ENCODE assay signal across 27 mouse cellular contexts in the genomic region with DNA sequence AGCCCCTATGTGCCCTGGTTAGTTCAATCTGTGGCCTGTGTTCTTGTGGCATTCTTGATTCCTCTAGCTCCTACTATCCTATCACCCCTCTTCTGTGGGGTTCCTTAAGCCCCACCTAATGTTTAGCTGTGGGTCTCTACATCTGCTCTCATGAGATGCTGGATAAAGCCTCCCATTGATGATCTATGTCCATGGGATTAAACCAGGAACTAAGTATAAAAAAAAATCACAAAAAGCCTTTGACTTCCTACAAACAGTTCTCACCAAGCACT. TPM values are rescaled to one million over a fixed set of nuclear protein-coding genes. Genes with fewer than 3 reads are reported as not detected.
DNase-seq lines count a peak whose midpoint lies in the region; ATAC-seq lines count a peak whose summit lies in the region.
"Had no signal": no experiment of that assay in that cellular context is flagged by ENCODE, and none has a peak within 500 bp of the region (broad histone marks: within the 10 kb centered on the region; RNA-seq: fewer than 3 reads in every experiment).

No protein-coding gene starts in this region.

- H3K27me3 ChIP-seq in erythroblast, embryonic 14.5 days (ENCODE audit: control insufficient read depth): no peaks in the 10 kb centered on the region
- no peaks in the 10 kb centered on the region for H3K27me3 ChIP-seq in liver, embryonic 13.5 days
- no peaks in the 10 kb centered on the region for H3K27me3 ChIP-seq in liver, embryonic 16.5 days (ENCODE audit: control insufficient read depth, insufficient read depth, low read depth, low read length)
- H3K27me3 ChIP-seq in neural tube, embryonic 15.5 days (replicated peaks): no peaks in the 10 kb centered on the region
- no peaks in the 10 kb centered on the region for H3K27me3 ChIP-seq in midbrain, embryonic 11.5 days (ENCODE audit: control insufficient read depth, insufficient read depth, low read length)
- H3K27me3 ChIP-seq: embryonic facial prominence, embryonic 13.5 days; forebrain, embryonic 12.5 days; forebrain, embryonic 15.5 days; heart, embryonic 12.5 days; heart, embryonic 15.5 days; hindbrain, embryonic 13.5 days had no signal

- H3K9ac ChIP-seq in liver, embryonic 13.5 days: peak overlapping the region; percentile 40; the same call in 1 of the 2 replicates
- H3K9ac ChIP-seq in liver, embryonic 16.5 days (ENCODE audit: low read depth, low read length): peak overlapping the region; percentile 1; the same call in 1 of the 2 replicates
- H3K9ac ChIP-seq in neural tube, embryonic 15.5 days (replicated peaks): no peak overlapping the region
- no peak overlapping the region for H3K9ac ChIP-seq in midbrain, embryonic 11.5 days (ENCODE audit: low read length)
- H3K9ac ChIP-seq: embryonic facial prominence, embryonic 13.5 days; forebrain, embryonic 12.5 days; forebrain, embryonic 15.5 days; heart, embryonic 12.5 days; heart, embryonic 15.5 days; hindbrain, embryonic 13.5 days had no signal

- H3K4me2 ChIP-seq in liver, embryonic 13.5 days: peak overlapping the region; percentile 58
- H3K4me2 ChIP-seq in liver, embryonic 16.5 days (ENCODE audit: low read depth, low read length): peak overlapping the region; percentile 55
- no peak overlapping the region for H3K4me2 ChIP-seq in neural tube, embryonic 15.5 days
- H3K4me2 ChIP-seq in midbrain, embryonic 11.5 days: no peak overlapping the region
- H3K4me2 ChIP-seq: embryonic facial prominence, embryonic 13.5 days; forebrain, embryonic 12.5 days; forebrain, embryonic 15.5 days; heart, embryonic 12.5 days; heart, embryonic 15.5 days; hindbrain, embryonic 13.5 days had no signal

- peaks cover 59% of the 10 kb centered on the region for H3K36me3 ChIP-seq in erythroblast, embryonic 14.5 days (ENCODE audit: control insufficient read depth)
- peaks cover 27% of the 10 kb centered on the region for H3K36me3 ChIP-seq in liver, embryonic 13.5 days
- H3K36me3 ChIP-seq in liver, embryonic 16.5 days (ENCODE audit: control insufficient read depth, insufficient read depth): peaks cover 3% of the 10 kb centered on the region; the same call in 1 of the 2 replicates
- H3K36me3 ChIP-seq in neural tube, embryonic 15.5 days: peaks cover 17% of the 10 kb centered on the region; the same call in 1 of the 2 replicates
- H3K36me3 ChIP-seq in midbrain, embryonic 11.5 days (ENCODE audit: control insufficient read depth, insufficient read depth, low read length): no peaks in the 10 kb centered on the region

- no peak; the same call in 1 of the 2 replicates for ATAC-seq in erythroblast, adult 5-6 weeks (replicated peaks; ENCODE audit: low FRiP score, poor library complexity, severe bottlenecking)
- ATAC-seq in liver, embryonic 13.5 days (ENCODE audit: low read depth): peak; percentile 54
- peak; percentile 22 for ATAC-seq in liver, embryonic 16.5 days (ENCODE audit: low read depth)
- ATAC-seq in neural tube, embryonic 15.5 days (ENCODE audit: low FRiP score): no peak
- ATAC-seq in midbrain, embryonic 11.5 days (ENCODE audit: low FRiP score): no peak
- ATAC-seq: activated CD4-positive, CD25-positive, alpha-beta regulatory T cell, adult 4 months; forebrain, embryonic 15.5 days; hindbrain, embryonic 16.5 days had no signal

- no peak for DNase-seq in liver, embryonic 13.5 days
- DNase-seq in midbrain, embryonic 11.5 days (ENCODE audit: low spot score, missing footprints): no peak
- DNase-seq: adrenal gland, adult 8-10 months; adrenal gland, postnatal 25 days; cerebellum, adult 11-12 months; cerebellum, adult 8-10 months; cerebellum, postnatal 10 days; cerebellum, postnatal 36 days; embryo, embryonic 11 days; gastrocnemius, postnatal 25 days; heart, adult 18-20 months; heart, postnatal 10 days; heart, postnatal 36 days had no signal

- peaks cover 56% of the 10 kb centered on the region for H3K4me1 ChIP-seq in erythroblast, embryonic 14.5 days (ENCODE audit: control insufficient read depth)
- H3K4me1 ChIP-seq in liver, embryonic 13.5 days (replicated peaks): peaks cover 47% of the 10 kb centered on the region
- H3K4me1 ChIP-seq in liver, embryonic 16.5 days (ENCODE audit: control insufficient read depth, low read depth, low read length): peaks cover 17% of the 10 kb centered on the region
- H3K4me1 ChIP-seq in neural tube, embryonic 15.5 days: no peaks in the 10 kb centered on the region
- H3K4me1 ChIP-seq in midbrain, embryonic 11.5 days (ENCODE audit: control insufficient read depth, insufficient read depth, low read length): no peaks in the 10 kb centered on the region
- H3K4me1 ChIP-seq: embryonic facial prominence, embryonic 10.5 days; embryonic facial prominence, embryonic 13.5 days; forebrain, embryonic 12.5 days; forebrain, embryonic 15.5 days; heart, embryonic 12.5 days; heart, embryonic 15.5 days; hindbrain, embryonic 10.5 days; hindbrain, embryonic 13.5 days had no signal

- peak overlapping the region; percentile 83 for H3K27ac ChIP-seq in liver, embryonic 13.5 days
- H3K27ac ChIP-seq in liver, embryonic 16.5 days (ENCODE audit: low read length): peak overlapping the region; percentile 78
- H3K27ac ChIP-seq in neural tube, embryonic 15.5 days (replicated peaks): no peak overlapping the region
- H3K27ac ChIP-seq in midbrain, embryonic 11.5 days (ENCODE audit: low read depth, low read length): no peak overlapping the region
- H3K27ac ChIP-seq: embryonic facial prominence, embryonic 10.5 days; embryonic facial prominence, embryonic 13.5 days; forebrain, embryonic 12.5 days; forebrain, embryonic 15.5 days; heart, embryonic 15.5 days; hindbrain, embryonic 10.5 days; hindbrain, embryonic 13.5 days had no signal

- H3K4me3 ChIP-seq in erythroblast, embryonic 14.5 days (replicated peaks): peak overlapping the region; percentile 43
- H3K4me3 ChIP-seq in liver, embryonic 13.5 days (replicated peaks): peak overlapping the region; percentile 25
- H3K4me3 ChIP-seq in liver, embryonic 16.5 days (ENCODE audit: low read depth, low read length): no peak overlapping the region; the same call in 1 of the 2 replicates
- H3K4me3 ChIP-seq in neural tube, embryonic 15.5 days (replicated peaks): no peak overlapping the region
- no peak overlapping the region for H3K4me3 ChIP-seq in midbrain, embryonic 11.5 days (ENCODE audit: low read depth, low read length)
- H3K4me3 ChIP-seq: embryonic facial prominence, embryonic 10.5 days; embryonic facial prominence, embryonic 13.5 days; forebrain, embryonic 12.5 days; forebrain, embryonic 15.5 days; heart, embryonic 12.5 days; heart, embryonic 15.5 days; hindbrain, embryonic 10.5 days; hindbrain, embryonic 13.5 days had no signal

- peaks cover 6% of the 10 kb centered on the region for H3K9me3 ChIP-seq in erythroblast, embryonic 14.5 days (ENCODE audit: control insufficient read depth, low read length)
- peaks cover 6% of the 10 kb centered on the region; the same call in 1 of the 2 replicates for H3K9me3 ChIP-seq in liver, embryonic 13.5 days (replicated peaks)
- no peaks in the 10 kb centered on the region for H3K9me3 ChIP-seq in liver, embryonic 16.5 days (replicated peaks; ENCODE audit: control insufficient read depth, low read length)
- no peaks in the 10 kb centered on the region for H3K9me3 ChIP-seq in neural tube, embryonic 15.5 days (replicated peaks)
- H3K9me3 ChIP-seq in midbrain, embryonic 11.5 days (ENCODE audit: control insufficient read depth, low read length): peaks cover 8% of the 10 kb centered on the region; the same call in 1 of the 2 replicates
- H3K9me3 ChIP-seq: heart, embryonic 15.5 days had no signal

RNA-seq across cellular contexts. Expression of a gene that starts 9.5 kb away (rescaled TPM):
- polyA plus RNA-seq in erythroblast, embryonic 14.5 days (2012): 0.12 and 0.18 TPM in 2 replicates
- 13.2 and 17.5 TPM in 2 replicates for total RNA-seq in erythroblast, adult 5-6 weeks (2015; ENCODE audit: low replicate concordance)
- total RNA-seq in erythroblast, adult 5-6 weeks (2017; ENCODE audit: low replicate concordance): 15.3 and 16.8 TPM in 2 replicates
- polyA plus RNA-seq in liver, embryonic 13.5 days (2015; fragmentation: Nextera tagmentation; extraction: Ambion mirVana): 7.7 and 9.7 TPM in 2 replicates
- 5.6 and 5.9 TPM in 2 replicates for polyA plus RNA-seq in liver, embryonic 16.5 days (2015; fragmentation: Nextera tagmentation; extraction: Ambion mirVana)
- 37.8 and 39.5 TPM in 2 replicates for polyA plus RNA-seq in neural tube, embryonic 15.5 days (2015; fragmentation: Nextera tagmentation; extraction: Ambion mirVana)
- 48.2 and 49.1 TPM in 2 replicates for polyA plus RNA-seq in midbrain, embryonic 11.5 days (2014; fragmentation: Nextera tagmentation; extraction: Ambion mirVana)

Comparison
In these comparisons a context has a peak if more than half of its experiments do, and no peak if none do; other contexts are left out.
1. H3K4me3 ChIP-seq: peak in erythroblast, embryonic 14.5 days (single experiment) and liver, embryonic 13.5 days (single experiment); none in liver, embryonic 16.5 days (single experiment), neural tube, embryonic 15.5 days (single experiment) and midbrain, embryonic 11.5 days (single experiment).
2. ATAC-seq: peak in liver, embryonic 13.5 days (single experiment) and liver, embryonic 16.5 days (single experiment); none in erythroblast, adult 5-6 weeks (single experiment), neural tube, embryonic 15.5 days (single experiment) and midbrain, embryonic 11.5 days (single experiment).
3. H3K27ac ChIP-seq: peak in liver, embryonic 13.5 days (single experiment) and liver, embryonic 16.5 days (single experiment); none in neural tube, embryonic 15.5 days (single experiment) and midbrain, embryonic 11.5 days (single experiment).
4. H3K4me2 ChIP-seq: peak in liver, embryonic 13.5 days (single experiment) and liver, embryonic 16.5 days (single experiment); none in neural tube, embryonic 15.5 days (single experiment) and midbrain, embryonic 11.5 days (single experiment).
5. H3K9ac ChIP-seq: peak in liver, embryonic 13.5 days (single experiment) and liver, embryonic 16.5 days (single experiment); none in neural tube, embryonic 15.5 days (single experiment) and midbrain, embryonic 11.5 days (single experiment).